Mouse (Mus musculus) liver, embryonic 15.5 days (tissue): ENCODE results near the gene Lpp. TPM values are rescaled to one million over a fixed set of nuclear protein-coding genes. Genes with fewer than 3 reads are reported as not detected.

Experiments used
- ATAC-seq: fragments of 200-750 bp; cut with Nextera tagmentation; 2 replicates; pipeline ENCODE4 v1.8.0; 2017; ENCODE audit warnings: moderate number of reproducible peaks, mild to moderate bottlenecking, moderate library complexity; ENCODE audit not compliant: insufficient read depth
- H3K27ac ChIP-seq: fragments of 300-500 bp; sonication (generic); replicated peaks from 2 replicates; pipeline ENCODE4 v1.5.1; 2015; ENCODE audit warnings: mild to moderate bottlenecking, inconsistent platforms
- H3K27me3 ChIP-seq: fragments of 300-500 bp; sonication (generic); 2 replicates; pipeline ENCODE4 v1.6.1; 2015; ENCODE audit warnings: mild to moderate bottlenecking, inconsistent platforms
- H3K36me3 ChIP-seq: fragments of 300-500 bp; sonication (generic); replicated peaks from 2 replicates; pipeline ENCODE4 v1.6.1; 2015; ENCODE audit warnings: moderate library complexity, mild to moderate bottlenecking, inconsistent platforms
- H3K4me1 ChIP-seq: fragments of 300-500 bp; sonication (generic); replicated peaks from 2 replicates; pipeline ENCODE4 v1.6.1; 2015; ENCODE audit warnings: inconsistent platforms
- H3K4me2 ChIP-seq: fragments of 300-500 bp; sonication (generic); 2 replicates; pipeline ENCODE4 v1.6.1; 2015; ENCODE audit warnings: moderate library complexity, mild to moderate bottlenecking, inconsistent platforms
- H3K4me3 ChIP-seq: fragments of 300-500 bp; sonication (generic); replicated peaks from 2 replicates; pipeline ENCODE4 v1.5.1; 2015; ENCODE audit warnings: mild to moderate bottlenecking, inconsistent platforms
- H3K9ac ChIP-seq: fragments of 300-500 bp; sonication (generic); 2 replicates; pipeline ENCODE4 v1.6.1; 2015; ENCODE audit warnings: moderate library complexity, mild to moderate bottlenecking, inconsistent platforms
- H3K9me3 ChIP-seq: fragments of 300-500 bp; sonication (generic); replicated peaks from 2 replicates; pipeline ENCODE4 v1.6.1; 2016; ENCODE audit warnings: inconsistent platforms
- WGBS: fragments of 180-500 bp; shearing (Covaris S2); methylation state at CpG from one replicate; pipeline ENCODE4 v1.1.7; 2015; ENCODE audit warnings: mixed read lengths; ENCODE audit not compliant: insufficient replicate concordance; 5-methylcytosine and 5-hydroxymethylcytosine counted together
- polyA plus RNA-seq: library from polyadenylated mRNA; unstranded; fragments of >200 nt; fragmentation: Nextera tagmentation; extraction: Ambion mirVana; gene quantifications from 2 replicates; pipeline ENCODE4 v1.2.1, GENCODE M21; 2015

Gene Lpp
- polyA plus RNA-seq, 1 experiment from 2014 or later: 7.2 TPM

DNA sequence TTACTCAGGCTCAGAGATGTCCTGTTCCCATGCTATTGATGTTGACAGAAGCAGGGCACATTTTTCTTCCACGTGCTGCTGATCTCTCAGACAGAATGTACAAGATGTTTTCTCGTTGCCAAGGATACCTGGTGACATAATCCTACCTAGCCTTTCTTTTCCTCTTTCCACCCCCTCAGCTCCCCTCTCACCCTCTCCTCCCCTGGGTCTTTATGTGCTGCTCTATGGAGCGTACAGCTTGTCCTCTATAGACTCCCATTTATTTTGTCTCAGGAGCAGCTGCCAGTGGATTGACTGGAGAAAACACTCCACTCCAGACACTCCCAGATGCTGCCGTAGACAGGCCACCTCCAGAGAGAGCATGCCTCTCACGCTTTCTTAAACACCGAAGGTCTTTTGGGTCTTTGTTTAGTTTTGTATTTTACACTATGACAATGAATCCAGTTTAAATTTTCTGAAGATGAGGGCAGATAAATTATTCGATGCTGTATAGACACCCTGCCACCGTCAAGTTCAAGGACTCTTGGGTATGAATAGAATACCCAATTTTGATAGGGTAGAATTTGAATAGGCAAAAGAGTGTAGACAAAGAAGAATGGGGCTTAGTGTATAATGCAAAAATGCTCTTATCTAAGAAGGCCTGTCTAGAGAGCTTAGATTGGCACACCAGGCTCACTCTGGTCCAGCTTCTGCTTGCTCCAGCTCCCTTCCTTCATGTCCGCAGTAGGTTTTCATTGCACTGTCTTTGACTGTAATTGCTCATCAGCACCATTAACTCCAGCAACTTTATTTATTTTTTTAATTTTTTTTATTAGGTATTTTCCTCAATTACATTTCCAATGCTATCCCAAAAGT is 548.2 kb downstream of the Lpp start:
- no peak for ATAC-seq
- Histone ChIP-seq H3K9ac (no peak overlapping the region), H3K36me3 (no peaks in the 10 kb centered on the region), H3K27me3 (no peaks in the 10 kb centered on the region), H3K4me1 (no peaks in the 10 kb centered on the region), H3K9me3 (no peaks in the 10 kb centered on the region), H3K4me3 (no peak overlapping the region), H3K27ac (no peak overlapping the region), H3K4me2 (no peak overlapping the region)
- 67% methylated on average over 9 of the region's 9 CpGs for WGBS

DNA sequence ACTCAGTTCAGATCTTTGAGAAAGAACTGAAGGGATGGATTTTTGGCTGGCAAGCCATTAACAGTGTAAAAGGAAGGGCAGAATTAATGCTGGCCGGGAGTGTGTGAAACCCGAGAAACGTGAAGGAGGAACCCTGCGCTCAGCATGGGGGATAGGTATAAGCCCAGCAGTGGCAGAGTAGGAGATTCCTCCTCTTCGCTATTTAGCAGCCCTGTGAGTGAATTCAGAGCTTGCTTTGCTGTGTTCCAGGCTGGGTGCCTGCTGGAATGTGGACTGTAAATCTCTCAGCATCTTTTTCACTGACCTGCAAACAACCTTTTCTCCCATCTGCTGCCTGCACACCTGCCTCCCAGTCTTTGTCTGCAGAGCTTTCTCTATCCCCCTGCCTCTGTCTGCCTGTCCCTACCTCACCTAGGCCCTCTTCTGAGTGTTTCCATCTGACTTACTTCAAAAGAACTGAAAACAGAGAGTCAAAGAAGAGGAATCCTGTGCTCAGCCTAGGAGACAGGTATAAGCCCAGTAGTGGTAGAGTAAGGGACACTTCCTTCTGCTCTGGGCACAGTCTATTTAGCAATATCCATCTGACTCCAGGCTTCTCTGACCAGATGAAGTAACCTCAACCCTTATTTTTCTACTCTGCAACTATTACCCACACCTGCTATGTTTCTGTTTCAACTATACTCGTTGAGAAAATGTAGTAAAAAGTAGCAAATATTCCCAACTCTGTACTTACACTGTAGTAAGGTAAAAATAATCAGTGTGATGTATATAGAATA is 550.4 kb downstream of the Lpp start:
- Histone ChIP-seq H3K4me3 (no peak overlapping the region), H3K4me2 (no peak overlapping the region), H3K27ac (no peak overlapping the region), H3K9me3 (no peaks in the 10 kb centered on the region), H3K36me3 (no peaks in the 10 kb centered on the region), H3K27me3 (no peaks in the 10 kb centered on the region), H3K4me1 (no peaks in the 10 kb centered on the region), H3K9ac (no peak overlapping the region)
- 47% methylated on average over 6 of the region's 6 CpGs for WGBS
- ATAC-seq: no peak

- no peaks in the 10 kb centered on the region for H3K9me3 ChIP-seq
- H3K27ac ChIP-seq: no peak overlapping the region
- H3K4me3 ChIP-seq: no peak overlapping the region
- no peak overlapping the region for H3K4me2 ChIP-seq
- ATAC-seq: no peak
- 32% methylated on average over 1 of the region's 1 CpGs for WGBS
- no peaks in the 10 kb centered on the region for H3K36me3 ChIP-seq
- no peak overlapping the region for H3K9ac ChIP-seq
- no peaks in the 10 kb centered on the region for H3K27me3 ChIP-seq
- H3K4me1 ChIP-seq: no peaks in the 10 kb centered on the region
Observed at GRCm38 (mm10) chr16:24946356-24946755, 553.0 kb downstream of the Lpp start.

- no peak overlapping the region for H3K27ac ChIP-seq
- WGBS: 33% methylated on average over 1 of the region's 1 CpGs
- no peaks in the 10 kb centered on the region for H3K9me3 ChIP-seq
- H3K36me3 ChIP-seq: no peaks in the 10 kb centered on the region
- no peak overlapping the region for H3K4me3 ChIP-seq
- H3K27me3 ChIP-seq: no peaks in the 10 kb centered on the region
- ATAC-seq: no peak
- no peak overlapping the region for H3K4me2 ChIP-seq
- no peaks in the 10 kb centered on the region for H3K4me1 ChIP-seq
- no peak overlapping the region for H3K9ac ChIP-seq
Observed at GRCm38 (mm10) chr16:24947485-24947884, 554.2 kb downstream of the Lpp start.

DNA sequence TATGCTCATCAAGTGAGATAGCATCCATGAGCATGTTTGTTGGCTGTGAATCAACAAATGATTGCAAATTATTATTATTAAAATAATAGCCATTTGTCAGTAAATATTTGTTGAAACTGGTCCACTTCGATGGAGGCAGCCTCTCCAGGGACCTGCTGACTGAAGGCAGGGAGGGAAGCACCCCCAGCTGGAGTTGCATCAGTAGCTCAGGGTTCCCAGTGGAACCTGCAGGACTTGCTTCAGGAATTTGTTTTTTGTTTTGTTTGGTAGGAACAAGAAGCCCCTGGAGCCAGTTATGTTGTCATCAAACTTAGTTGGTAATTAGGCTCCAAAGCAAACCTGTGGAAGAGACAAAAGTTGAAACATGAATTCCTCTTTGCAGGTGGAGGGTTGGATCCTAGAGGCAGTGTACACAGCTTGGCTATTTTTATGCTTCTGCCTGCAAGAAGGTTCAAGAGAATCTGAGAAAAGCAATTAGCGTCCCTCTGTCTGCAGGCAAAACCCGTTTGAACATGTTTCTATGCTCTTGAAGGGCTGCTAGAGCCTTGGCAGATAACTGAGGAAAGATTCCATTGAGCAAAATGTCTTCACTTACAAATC is 554.9 kb downstream of the Lpp start:
- Histone ChIP-seq H3K4me2 (no peak overlapping the region), H3K9me3 (no peaks in the 10 kb centered on the region), H3K36me3 (no peaks in the 10 kb centered on the region), H3K27ac (no peak overlapping the region), H3K27me3 (no peaks in the 10 kb centered on the region), H3K9ac (no peak overlapping the region), H3K4me1 (no peaks in the 10 kb centered on the region), H3K4me3 (no peak overlapping the region)
- 50% methylated on average over 3 of the region's 3 CpGs for WGBS
- no peak for ATAC-seq

GRCm38 (mm10) chr16:24949265-24949664 is 556.0 kb downstream of the Lpp start:
- no peak overlapping the region for H3K4me3 ChIP-seq
- no peak overlapping the region for H3K27ac ChIP-seq
- no peak overlapping the region for H3K9ac ChIP-seq
- no peaks in the 10 kb centered on the region for H3K27me3 ChIP-seq
- no peak overlapping the region for H3K4me2 ChIP-seq
- no peaks in the 10 kb centered on the region for H3K9me3 ChIP-seq
- no peaks in the 10 kb centered on the region for H3K36me3 ChIP-seq
- WGBS: 68% methylated on average over 3 of the region's 3 CpGs
- H3K4me1 ChIP-seq: no peaks in the 10 kb centered on the region
- ATAC-seq: no peak

- ATAC-seq: no peak
- no peak overlapping the region for H3K4me2 ChIP-seq
- no peaks in the 10 kb centered on the region for H3K9me3 ChIP-seq
- H3K4me3 ChIP-seq: no peak overlapping the region
- no peaks in the 10 kb centered on the region for H3K4me1 ChIP-seq
- no peaks in the 10 kb centered on the region for H3K36me3 ChIP-seq
- H3K27me3 ChIP-seq: no peaks in the 10 kb centered on the region
- H3K9ac ChIP-seq: no peak overlapping the region
- H3K27ac ChIP-seq: no peak overlapping the region
- 49% methylated on average over 6 of the region's 6 CpGs for WGBS
Observed at GRCm38 (mm10) chr16:24950112-24950743, 556.9 kb downstream of the Lpp start.

GRCm38 (mm10) chr16:24951909-24952308 is 558.6 kb downstream of the Lpp start:
- Histone ChIP-seq H3K36me3 (no peaks in the 10 kb centered on the region), H3K4me1 (no peaks in the 10 kb centered on the region), H3K4me2 (no peak overlapping the region), H3K4me3 (no peak overlapping the region), H3K9ac (no peak overlapping the region), H3K9me3 (no peaks in the 10 kb centered on the region), H3K27me3 (no peaks in the 10 kb centered on the region), H3K27ac (no peak overlapping the region)
- ATAC-seq: no peak
- WGBS: 53% methylated on average over 5 of the region's 5 CpGs

DNA sequence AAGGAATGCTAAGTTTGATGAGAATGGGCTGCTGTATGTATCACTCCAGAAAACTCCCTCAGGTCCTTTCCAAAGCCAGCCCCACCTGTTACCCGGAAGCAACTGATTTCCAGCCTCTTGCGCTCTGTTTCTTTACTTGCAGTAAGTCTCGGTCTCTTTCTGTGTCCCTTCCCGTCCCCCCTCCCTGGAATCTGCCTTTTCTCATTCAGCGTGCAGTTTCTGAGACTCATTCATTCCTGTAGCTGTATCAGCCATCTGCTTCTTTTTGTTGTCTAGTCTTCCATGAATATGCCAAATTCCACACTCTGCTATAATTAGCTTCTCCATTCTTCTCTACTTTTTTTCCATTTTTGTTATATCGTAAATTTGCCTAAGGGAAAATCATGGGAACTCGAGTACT is 561.7 kb downstream of the Lpp start:
- no peak overlapping the region for H3K4me3 ChIP-seq
- no peaks in the 10 kb centered on the region for H3K36me3 ChIP-seq
- H3K4me1 ChIP-seq: no peaks in the 10 kb centered on the region
- ATAC-seq: no peak
- no peak overlapping the region for H3K9ac ChIP-seq
- H3K27me3 ChIP-seq: no peaks in the 10 kb centered on the region
- WGBS: 78% methylated on average over 7 of the region's 7 CpGs
- no peak overlapping the region for H3K27ac ChIP-seq
- no peaks in the 10 kb centered on the region for H3K9me3 ChIP-seq
- no peak overlapping the region for H3K4me2 ChIP-seq

GRCm38 (mm10) chr16:24958661-24959060 is 565.4 kb downstream of the Lpp start:
- Histone ChIP-seq H3K9me3 (no peaks in the 10 kb centered on the region), H3K9ac (no peak overlapping the region), H3K4me3 (no peak overlapping the region), H3K4me2 (no peak overlapping the region), H3K27ac (no peak overlapping the region), H3K36me3 (no peaks in the 10 kb centered on the region), H3K4me1 (no peaks in the 10 kb centered on the region), H3K27me3 (no peaks in the 10 kb centered on the region)
- 49% methylated on average over 1 of the region's 1 CpGs for WGBS
- ATAC-seq: no peak
